Mouse (Mus musculus) heart, embryonic 11.5 days (tissue): ENCODE measurements around the gene Lrrk1. TPM values are rescaled to one million over a fixed set of nuclear protein-coding genes. Genes with fewer than 3 reads are reported as not detected.

Experiments used
- ATAC-seq: fragments of 200-750 bp; cut with Nextera tagmentation; replicated peaks from 2 replicates; pipeline ENCODE4 v1.8.0; 2017; ENCODE audit warnings: moderate library complexity; ENCODE audit not compliant: insufficient number of reproducible peaks, low FRiP score, low TSS enrichment
- H3K27ac ChIP-seq: fragments of 300-500 bp; sonication (generic); 2 replicates; pipeline ENCODE4 v1.5.1; 2014; ENCODE audit warnings: mild to moderate bottlenecking, low read depth, low read length
- H3K27me3 ChIP-seq: fragments of 300-500 bp; sonication (generic); 2 replicates; pipeline ENCODE4 v1.6.1; 2014; ENCODE audit warnings: mild to moderate bottlenecking, low read length, mixed read lengths; ENCODE audit not compliant: control insufficient read depth, insufficient read depth
- H3K36me3 ChIP-seq: fragments of 300-500 bp; sonication (generic); 2 replicates; pipeline ENCODE4 v1.6.1; 2014; ENCODE audit warnings: mild to moderate bottlenecking, low read length, moderate library complexity, mixed read lengths; ENCODE audit not compliant: control insufficient read depth, insufficient read depth
- H3K4me1 ChIP-seq: fragments of 300-500 bp; sonication (generic); 2 replicates; pipeline ENCODE4 v1.6.1; 2014; ENCODE audit warnings: low read length; ENCODE audit not compliant: control insufficient read depth, insufficient read depth
- H3K4me2 ChIP-seq: fragments of 300-500 bp; sonication (generic); 2 replicates; pipeline ENCODE4 v1.6.1; 2014; ENCODE audit warnings: mild to moderate bottlenecking, moderate library complexity
- H3K4me3 ChIP-seq: fragments of 300-500 bp; sonication (generic); 2 replicates; pipeline ENCODE4 v1.5.1; 2014; ENCODE audit warnings: low read depth, low read length
- H3K9ac ChIP-seq: fragments of 300-500 bp; sonication (generic); 2 replicates; pipeline ENCODE4 v1.6.1; 2014; ENCODE audit warnings: mild to moderate bottlenecking, low read depth, low read length, moderate library complexity
- H3K9me3 ChIP-seq: fragments of 300-500 bp; sonication (generic); replicated peaks from 2 replicates; pipeline ENCODE4 v1.6.1; 2016; ENCODE audit warnings: low read length; ENCODE audit not compliant: control insufficient read depth
- WGBS: fragments of 180-500 bp; shearing (Covaris S2); extraction: QIAGEN DNeasy Blood & Tissue Kit; methylation state at CpG from one replicate; pipeline ENCODE4 v1.1.7; 2014; ENCODE audit not compliant: insufficient replicate concordance; 5-methylcytosine and 5-hydroxymethylcytosine counted together
- polyA plus RNA-seq: library from polyadenylated mRNA; unstranded; fragments of >200 nt; fragmentation: Nextera tagmentation; extraction: Ambion mirVana; gene quantifications from 2 replicates; pipeline ENCODE4 v1.2.1, GENCODE M21; 2014

Lrrk1 gene
- polyA plus RNA-seq, result 6.3 and 7.8 TPM in 2 replicates

DNA sequence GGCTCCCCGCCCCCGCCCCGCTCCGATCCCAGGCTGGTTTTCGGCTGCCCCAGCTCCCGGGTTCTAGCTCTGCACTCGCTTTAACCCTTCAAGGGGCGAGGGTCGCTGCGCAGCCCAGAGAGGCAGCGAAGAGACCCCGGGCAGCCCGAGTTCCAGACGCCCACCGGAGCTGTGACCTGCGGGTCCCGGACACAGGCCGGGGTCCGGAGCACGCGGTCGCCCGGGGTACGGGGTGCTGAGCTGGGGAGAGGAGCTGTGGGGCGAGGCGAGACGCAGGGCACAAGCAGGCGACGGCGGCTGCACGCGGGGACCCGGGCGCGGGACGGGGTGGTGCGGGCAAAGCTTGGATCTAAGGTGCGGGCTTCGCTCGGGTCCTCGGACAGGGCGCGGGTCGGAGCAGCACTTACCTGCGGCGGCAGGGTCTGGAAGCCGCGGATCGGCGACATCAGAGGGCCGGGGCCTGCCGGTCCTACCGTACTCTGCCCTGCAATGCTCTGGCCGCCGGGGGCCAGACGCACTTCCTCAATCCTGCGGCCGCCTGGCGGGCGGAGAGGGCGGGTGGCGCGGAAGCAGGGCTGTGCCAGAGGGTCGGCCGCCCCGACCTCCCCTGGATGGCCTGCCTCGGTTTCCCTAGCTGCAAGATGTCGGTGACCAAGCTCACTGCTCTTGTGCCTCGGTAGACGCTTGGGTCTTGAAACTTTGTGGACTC lies at the start of gene Lrrk1:
Gene Lrrk1 (minus strand): TSS at position 538 of the 709 bp plus-strand sequence.
- H3K27ac ChIP-seq, result peak within 1 kb of the TSS; percentile 50
- H3K9me3 ChIP-seq, result no peaks in the 10 kb centered on the region

DNA sequence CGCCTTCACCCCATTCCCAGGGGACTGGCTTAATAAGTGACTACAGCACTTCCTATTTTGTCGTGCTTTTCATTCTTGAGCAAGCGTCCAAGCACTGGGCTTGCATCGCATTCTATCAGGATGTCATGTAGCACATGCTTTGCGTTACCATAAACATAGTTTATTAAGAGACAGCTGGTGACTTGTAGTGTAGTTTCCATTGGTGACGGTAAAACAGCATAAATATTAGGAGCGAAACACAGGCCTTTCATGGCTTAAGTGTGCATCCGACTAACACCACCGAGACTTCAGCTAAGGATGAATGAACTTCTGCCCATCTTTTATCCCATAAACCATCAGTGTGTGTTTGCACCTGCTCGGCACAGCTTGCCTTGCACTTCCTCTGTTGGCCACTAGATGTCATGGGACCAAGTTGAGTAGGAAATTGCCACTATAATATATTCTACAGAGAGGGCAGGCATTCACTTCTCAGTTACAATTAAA lies 46.3 kb upstream of the Lrrk1 start:
- H3K4me2 ChIP-seq, result no peak overlapping the region
- 46% methylated on average over 10 of the region's 10 CpGs for WGBS
- no peak overlapping the region for H3K4me3 ChIP-seq
- ATAC-seq, result no peak
- no peaks in the 10 kb centered on the region for H3K36me3 ChIP-seq
- H3K4me1 ChIP-seq, result peaks cover 13% of the 10 kb centered on the region
- no peaks in the 10 kb centered on the region for H3K9me3 ChIP-seq
- no peak overlapping the region for H3K9ac ChIP-seq
- no peak overlapping the region for H3K27ac ChIP-seq
- peaks cover 5% of the 10 kb centered on the region for H3K27me3 ChIP-seq

More for the DNA sequence above, at the start of gene Lrrk1:
- WGBS, result under 1% methylated on average over 70 of the region's 70 CpGs
- ATAC-seq, result peak; percentile 69; the same call in 1 of the 2 replicates
- no peaks in the 10 kb centered on the region for H3K27me3 ChIP-seq
- peak within 1 kb of the TSS; percentile 94 for H3K9ac ChIP-seq
- peak within 1 kb of the TSS; percentile 92 for H3K4me2 ChIP-seq
- no peaks in the 10 kb centered on the region for H3K36me3 ChIP-seq
- H3K4me3 ChIP-seq, result peak within 1 kb of the TSS; percentile 74
- H3K4me1 ChIP-seq, result no peaks in the 10 kb centered on the region

DNA sequence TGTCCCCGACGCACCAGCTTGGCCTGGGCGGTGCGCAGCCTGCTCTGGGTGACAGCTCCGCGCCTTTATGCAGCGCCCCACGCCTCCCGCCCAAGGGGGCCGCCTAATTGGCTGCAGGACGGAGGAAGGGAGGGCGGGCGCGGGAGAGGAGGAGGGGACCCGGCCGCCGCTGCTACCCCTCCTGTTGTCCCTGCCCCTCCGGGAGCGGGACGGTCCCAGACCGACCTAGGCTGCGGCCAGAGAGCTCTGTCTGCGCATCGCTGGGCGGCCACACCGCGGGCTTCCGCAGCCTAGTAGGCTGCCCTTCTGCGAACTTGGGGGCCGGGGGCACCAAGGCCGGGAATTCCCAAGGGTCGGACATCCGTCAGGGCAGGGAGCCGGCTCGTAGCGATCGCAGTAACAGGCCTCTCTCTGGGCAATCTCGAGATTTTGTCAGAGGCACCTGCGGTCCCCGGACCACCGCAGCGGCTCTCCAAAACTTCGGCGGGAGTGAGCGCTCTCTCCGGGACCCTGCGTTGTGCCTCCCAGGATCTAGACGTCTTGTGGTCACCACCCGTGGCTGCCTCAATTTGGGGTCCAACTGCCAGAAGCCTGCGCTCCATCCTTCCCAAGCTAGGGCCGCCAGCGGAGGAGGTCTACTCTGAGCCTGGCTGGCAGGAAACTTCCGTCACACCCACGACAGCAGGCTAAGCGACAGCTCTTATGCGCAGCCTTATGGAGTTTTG lies 39.4 kb upstream of the Lrrk1 start, which contains the start of gene Aldh1a3:
Gene Aldh1a3 (minus strand): TSS at position 81 of the 725 bp plus-strand sequence.
- Histone ChIP-seq H3K27me3 (peaks cover 49% of the 10 kb centered on the region), H3K9ac (peak within 1 kb of the TSS; percentile 52), H3K4me3 (peak within 1 kb of the TSS; percentile 57), H3K36me3 (no peaks in the 10 kb centered on the region), H3K27ac (no peak within 1 kb of the TSS), H3K9me3 (no peaks in the 10 kb centered on the region), H3K4me1 (peaks cover 14% of the 10 kb centered on the region), H3K4me2 (peak within 1 kb of the TSS; percentile 97)
- ATAC-seq, result peak; percentile 55; the same call in 1 of the 2 replicates
- under 1% methylated on average over 52 of the region's 56 CpGs for WGBS

DNA sequence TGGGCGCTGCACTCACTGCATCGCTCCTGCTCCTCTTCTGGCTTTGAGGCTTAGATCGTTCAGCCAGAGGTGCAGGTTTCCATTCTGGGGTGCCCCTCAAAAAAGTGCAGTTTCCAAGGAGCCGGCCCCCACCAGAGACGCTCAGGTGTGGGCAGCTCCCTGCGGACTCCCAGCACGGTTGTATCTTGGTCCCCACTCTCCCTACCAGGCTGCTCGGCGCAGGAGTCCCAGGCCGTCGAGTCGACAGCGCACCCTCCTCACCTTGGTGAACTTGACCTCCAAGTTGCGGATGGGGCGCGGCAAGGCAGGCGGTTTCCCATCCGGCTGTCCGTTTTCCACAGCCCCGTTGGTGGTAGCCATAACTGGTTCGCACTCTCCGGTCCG lies 38.9 kb upstream of the Lrrk1 start:
- H3K36me3 ChIP-seq, result no peaks in the 10 kb centered on the region
- peak overlapping the region; percentile 97 for H3K4me2 ChIP-seq
- peaks cover 49% of the 10 kb centered on the region for H3K27me3 ChIP-seq
- H3K27ac ChIP-seq, result no peak overlapping the region
- peaks cover 14% of the 10 kb centered on the region for H3K4me1 ChIP-seq
- ATAC-seq, result 0 out of 2 replicates have a peak, but pooled peaks have one; percentile 20
- peak overlapping the region; percentile 57 for H3K4me3 ChIP-seq
- whole genome bisulfite sequencing, result under 1% methylated on average over 23 of the region's 23 CpGs
- H3K9ac ChIP-seq, result no peak overlapping the region
- no peaks in the 10 kb centered on the region for H3K9me3 ChIP-seq

DNA sequence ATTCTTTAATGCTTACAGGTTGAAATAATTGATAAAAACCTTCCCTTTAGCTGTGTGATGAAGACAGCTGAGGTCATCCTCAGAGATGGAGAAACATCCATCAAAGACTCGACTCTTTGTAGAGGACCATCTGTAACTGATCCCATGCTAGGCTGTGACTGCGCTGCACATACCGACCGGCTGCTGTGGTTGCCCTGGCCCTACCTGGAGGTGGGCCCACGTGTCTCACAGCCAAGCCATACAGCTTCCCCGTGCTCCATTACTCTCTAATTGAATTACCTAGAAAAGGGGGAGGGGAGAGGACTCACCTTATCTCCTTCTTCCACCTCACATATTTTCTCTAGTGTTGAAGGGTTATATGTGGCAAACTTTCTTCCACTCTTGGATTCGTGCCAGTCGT lies 33.8 kb upstream of the Lrrk1 start:
- Histone ChIP-seq H3K36me3 (no peaks in the 10 kb centered on the region), H3K27ac (no peak overlapping the region), H3K4me2 (no peak overlapping the region), H3K27me3 (peaks cover 32% of the 10 kb centered on the region), H3K9ac (no peak overlapping the region), H3K4me1 (peaks cover 1% of the 10 kb centered on the region; the same call in 1 of the 2 replicates), H3K4me3 (no peak overlapping the region), H3K9me3 (no peaks in the 10 kb centered on the region)
- WGBS, result 69% methylated on average over 8 of the region's 8 CpGs
- no peak for ATAC-seq

DNA sequence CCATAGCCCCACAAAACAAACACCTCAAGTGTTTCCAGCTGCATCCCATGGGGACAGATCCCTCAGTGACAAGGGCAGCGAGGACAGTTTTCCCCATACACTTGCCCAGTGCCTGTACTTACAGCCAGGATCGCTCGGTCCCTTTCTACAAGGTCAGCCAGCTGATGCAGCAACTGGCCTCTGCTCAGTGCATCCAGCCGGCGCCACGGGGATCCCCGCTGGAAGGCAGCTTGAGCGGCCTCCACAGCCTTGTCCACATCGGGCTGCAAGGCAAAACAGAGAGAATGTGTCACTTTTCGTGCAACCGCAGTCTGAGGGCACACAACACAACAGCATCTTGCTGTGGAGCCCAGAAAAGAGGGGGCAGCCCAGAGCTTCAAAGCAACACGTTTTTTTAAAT lies 30.8 kb upstream of the Lrrk1 start:
- no peak overlapping the region for H3K9ac ChIP-seq
- H3K27me3 ChIP-seq, result peaks cover 13% of the 10 kb centered on the region; the same call in 1 of the 2 replicates
- H3K9me3 ChIP-seq, result no peaks in the 10 kb centered on the region
- no peak for ATAC-seq
- WGBS, result 39% methylated on average over 12 of the region's 12 CpGs
- no peak overlapping the region for H3K4me2 ChIP-seq
- H3K36me3 ChIP-seq, result no peaks in the 10 kb centered on the region
- H3K27ac ChIP-seq, result no peak overlapping the region
- H3K4me3 ChIP-seq, result no peak overlapping the region
- H3K4me1 ChIP-seq, result no peaks in the 10 kb centered on the region

DNA sequence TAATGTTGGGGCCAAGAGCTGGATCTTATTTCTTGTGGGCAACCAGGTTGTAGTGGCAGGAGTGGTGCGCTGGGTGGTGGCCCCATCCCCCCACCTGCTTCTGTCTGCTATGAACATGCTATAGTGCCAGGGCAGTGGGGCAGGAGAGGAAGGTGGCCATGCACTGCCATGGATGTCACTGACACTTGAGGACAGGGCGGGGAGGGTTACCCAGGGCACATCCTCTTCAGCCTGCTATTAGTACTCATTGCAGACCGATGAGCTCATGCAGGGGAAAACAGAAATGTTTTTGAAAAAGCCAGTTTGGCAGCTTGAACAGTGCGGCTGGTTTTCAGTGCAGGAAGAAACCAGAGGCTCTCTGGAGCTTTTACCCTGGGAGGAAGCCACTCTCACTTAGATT lies 28.7 kb upstream of the Lrrk1 start:
- Histone ChIP-seq H3K27me3 (peaks cover 11% of the 10 kb centered on the region; the same call in 1 of the 2 replicates), H3K27ac (no peak overlapping the region), H3K36me3 (no peaks in the 10 kb centered on the region), H3K9me3 (no peaks in the 10 kb centered on the region), H3K4me2 (no peak overlapping the region), H3K4me3 (no peak overlapping the region), H3K4me1 (peaks cover 9% of the 10 kb centered on the region; the same call in 1 of the 2 replicates), H3K9ac (no peak overlapping the region)
- ATAC-seq, result no peak
- WGBS, result 67% methylated on average over 4 of the region's 4 CpGs

DNA sequence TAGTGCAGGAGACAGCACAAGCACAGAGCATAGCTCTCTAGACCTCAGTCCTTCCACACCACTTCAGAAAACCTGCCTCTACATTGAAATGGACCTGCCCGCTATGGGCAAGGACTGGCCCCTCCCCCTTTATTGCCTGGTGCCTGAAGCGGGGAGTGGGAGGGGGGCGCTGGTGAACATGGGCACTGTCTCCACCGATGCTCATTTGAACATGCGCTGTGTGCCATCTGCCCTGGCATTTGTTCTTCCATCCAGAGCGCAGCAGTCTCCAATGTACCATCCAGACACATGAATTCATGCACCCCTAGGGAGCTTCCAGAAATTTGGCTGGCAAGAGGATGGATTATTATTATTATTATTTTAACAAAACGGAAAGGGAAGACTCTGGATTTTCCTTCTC lies 24.9 kb upstream of the Lrrk1 start:
- Histone ChIP-seq H3K9ac (no peak overlapping the region), H3K4me2 (no peak overlapping the region), H3K4me3 (no peak overlapping the region), H3K27me3 (0 out of 2 replicates have a peak, but pooled peaks cover 6% of the 10 kb centered on the region), H3K4me1 (peaks cover 9% of the 10 kb centered on the region; the same call in 1 of the 2 replicates), H3K27ac (no peak overlapping the region), H3K9me3 (no peaks in the 10 kb centered on the region), H3K36me3 (no peaks in the 10 kb centered on the region)
- WGBS, result 82% methylated on average over 7 of the region's 7 CpGs
- ATAC-seq, result no peak
